Mouse (Mus musculus) kidney, postnatal 0 days (tissue): Measurements from ENCODE around the gene Adcy6. TPM values are rescaled to one million over a fixed set of nuclear protein-coding genes. Genes with fewer than 3 reads are reported as not detected.

Experiments
- ATAC-seq: fragments of 200-750 bp; cut with Nextera tagmentation; replicated peaks from 2 replicates; pipeline ENCODE4 v1.8.0; 2017; ENCODE audit warnings: low read depth, moderate number of reproducible peaks, moderate TSS enrichment, moderate library complexity; ENCODE audit not compliant: low FRiP score
- DNase-seq: peaks from one replicate; pipeline ENCODE4 v3.0.0-alpha.2; 2016; ENCODE audit warnings: low spot score
- H3K27ac ChIP-seq: fragments of 300-500 bp; sonication (generic); 2 replicates; pipeline ENCODE4 v1.5.1; 2014; ENCODE audit warnings: mild to moderate bottlenecking
- H3K27me3 ChIP-seq: fragments of 300-500 bp; sonication (generic); 2 replicates; pipeline ENCODE4 v1.6.1; 2014; ENCODE audit warnings: low read length, mixed read lengths; ENCODE audit not compliant: insufficient read depth
- H3K36me3 ChIP-seq: fragments of 300-500 bp; sonication (generic); 2 replicates; pipeline ENCODE4 v1.6.1; 2014; ENCODE audit warnings: low read length, mixed read lengths; ENCODE audit not compliant: insufficient read depth
- H3K4me1 ChIP-seq: fragments of 300-500 bp; sonication (generic); replicated peaks from 2 replicates; pipeline ENCODE4 v1.6.1; 2014; ENCODE audit warnings: antibody characterized with exemption, low read length, mixed read lengths; ENCODE audit not compliant: insufficient read depth
- H3K4me2 ChIP-seq: fragments of 300-500 bp; sonication (generic); 2 replicates; pipeline ENCODE4 v1.6.1; 2014; ENCODE audit warnings: mild to moderate bottlenecking, low read length, moderate library complexity, mixed read lengths
- H3K4me3 ChIP-seq: fragments of 300-500 bp; sonication (generic); replicated peaks from 2 replicates; pipeline ENCODE4 v1.5.1; 2014; ENCODE audit warnings: low read depth, low read length
- H3K9ac ChIP-seq: fragments of 300-500 bp; sonication (generic); 2 replicates; pipeline ENCODE4 v1.6.1; 2014; ENCODE audit warnings: low read depth, low read length
- H3K9me3 ChIP-seq: fragments of 300-500 bp; sonication (generic); replicated peaks from 2 replicates; pipeline ENCODE4 v1.6.1; 2016; ENCODE audit warnings: low read length, inconsistent platforms, mixed read lengths
- CTCF ChIP-seq: IDR thresholded peaks from 2 replicates; pipeline ENCODE4 v1.5.1; 2016; ENCODE audit warnings: antibody characterized with exemption, low read depth, mild to moderate bottlenecking, moderate library complexity
- WGBS: fragments of 180-500 bp; shearing (Covaris S2); extraction: QIAGEN DNeasy Blood & Tissue Kit; methylation state at CpG from one replicate; pipeline ENCODE4 v1.1.7; 2014; 5-methylcytosine and 5-hydroxymethylcytosine counted together
- polyA plus RNA-seq: library from polyadenylated mRNA; unstranded; fragments of >200 nt; fragmentation: Nextera tagmentation; extraction: Ambion mirVana; gene quantifications from 2 replicates; pipeline ENCODE4 v1.2.1, GENCODE M21; 2015

Adcy6 gene
- polyA plus RNA-seq, 1 experiment from 2014 or later: 16.8 TPM

- H3K4me3 ChIP-seq: no peak overlapping the region
- DNase-seq (no peak), ATAC-seq (no peak)
- H3K27ac ChIP-seq: no peak overlapping the region
- no peak overlapping the region; the same call in 1 of the 2 replicates for H3K4me2 ChIP-seq
- H3K36me3 ChIP-seq: peaks cover 59% of the 10 kb centered on the region
- H3K9ac ChIP-seq: no peak overlapping the region
- WGBS: 79% methylated on average over 12 of the region's 12 CpGs
- H3K4me1 ChIP-seq: peaks cover 36% of the 10 kb centered on the region
- H3K27me3 ChIP-seq: no peaks in the 10 kb centered on the region
- H3K9me3 ChIP-seq: no peaks in the 10 kb centered on the region
- no peak for TF ChIP-seq CTCF
These were observed 9.7 kb downstream of the Adcy6 start for GRCm38 (mm10) chr15:98600036-98600709.

GRCm38 (mm10) chr15:98596609-98597008 is 13.3 kb downstream of the Adcy6 start:
- no peak overlapping the region for H3K9ac ChIP-seq
- ATAC-seq (no peak), DNase-seq (no peak)
- H3K27ac ChIP-seq: no peak overlapping the region
- no peak overlapping the region for H3K4me2 ChIP-seq
- H3K4me3 ChIP-seq: no peak overlapping the region
- TF ChIP-seq CTCF: no peak
- 95% methylated on average over 14 of the region's 14 CpGs for WGBS
- H3K9me3 ChIP-seq: no peaks in the 10 kb centered on the region
- no peaks in the 10 kb centered on the region for H3K27me3 ChIP-seq
- H3K4me1 ChIP-seq: peaks cover 6% of the 10 kb centered on the region; the same call in 1 of the 2 replicates
- peaks cover 77% of the 10 kb centered on the region for H3K36me3 ChIP-seq

- Histone ChIP-seq H3K4me2 (no peak overlapping the region), H3K9me3 (no peaks in the 10 kb centered on the region), H3K4me1 (no peaks in the 10 kb centered on the region), H3K36me3 (peaks cover 82% of the 10 kb centered on the region), H3K4me3 (no peak overlapping the region), H3K27ac (no peak overlapping the region), H3K9ac (no peak overlapping the region), H3K27me3 (no peaks in the 10 kb centered on the region)
- DNase-seq (no peak), ATAC-seq (no peak)
- TF ChIP-seq CTCF: no peak
- 84% methylated on average over 5 of the region's 5 CpGs for WGBS
These were observed 14.8 kb downstream of the Adcy6 start for GRCm38 (mm10) chr15:98595049-98595448.

- TF ChIP-seq CTCF: no peak
- H3K27ac ChIP-seq: no peak overlapping the region
- WGBS: 86% methylated on average over 19 of the region's 19 CpGs
- no peak overlapping the region for H3K4me2 ChIP-seq
- no peak overlapping the region for H3K9ac ChIP-seq
- no peak for DNase-seq
- no peak overlapping the region for H3K4me3 ChIP-seq
- H3K9me3 ChIP-seq: no peaks in the 10 kb centered on the region
- no peaks in the 10 kb centered on the region for H3K4me1 ChIP-seq
- peaks cover 83% of the 10 kb centered on the region for H3K36me3 ChIP-seq
- H3K27me3 ChIP-seq: no peaks in the 10 kb centered on the region
- no peak for ATAC-seq
These were observed 15.7 kb downstream of the Adcy6 start for GRCm38 (mm10) chr15:98594193-98594592.

- no peak overlapping the region for H3K4me2 ChIP-seq
- 55% methylated on average over 4 of the region's 4 CpGs for WGBS
- H3K27me3 ChIP-seq: no peaks in the 10 kb centered on the region
- no peak for DNase-seq
- no peaks in the 10 kb centered on the region for H3K9me3 ChIP-seq
- TF ChIP-seq CTCF: no peak
- H3K9ac ChIP-seq: no peak overlapping the region
- H3K36me3 ChIP-seq: peaks cover 66% of the 10 kb centered on the region
- H3K4me1 ChIP-seq: no peaks in the 10 kb centered on the region
- H3K4me3 ChIP-seq: no peak overlapping the region
- ATAC-seq: no peak
- no peak overlapping the region for H3K27ac ChIP-seq
These were observed 18.5 kb downstream of the Adcy6 start for GRCm38 (mm10) chr15:98591396-98591795.

GRCm38 (mm10) chr15:98589640-98590336 is 20.1 kb downstream of the Adcy6 start:
- no peaks in the 10 kb centered on the region for H3K9me3 ChIP-seq
- peaks cover 49% of the 10 kb centered on the region for H3K36me3 ChIP-seq
- no peak for ATAC-seq
- no peaks in the 10 kb centered on the region for H3K27me3 ChIP-seq
- TF ChIP-seq CTCF: no peak
- no peaks in the 10 kb centered on the region for H3K4me1 ChIP-seq
- H3K4me3 ChIP-seq: no peak overlapping the region
- H3K27ac ChIP-seq: no peak overlapping the region
- H3K4me2 ChIP-seq: no peak overlapping the region
- H3K9ac ChIP-seq: no peak overlapping the region
- DNase-seq: no peak
- WGBS: 82% methylated on average over 7 of the region's 7 CpGs
